Mouse (Mus musculus) lung, postnatal 0 days (tissue): ENCODE measurements around the gene Dus1l. TPM values are rescaled to one million over a fixed set of nuclear protein-coding genes. Genes with fewer than 3 reads are reported as not detected.
"Not testable (repeated sequence)": the region's sequence is repeated elsewhere in the genome, so short reads cannot be mapped to it uniquely, and the experiment has no call there.

Source experiments
- ATAC-seq: fragments of 200-750 bp; cut with Nextera tagmentation; 2 replicates; pipeline ENCODE4 v1.8.0; 2017; ENCODE audit warnings: moderate library complexity
- DNase-seq: peaks from one replicate; pipeline ENCODE4 v3.0.0-alpha.2; 2016; ENCODE audit warnings: low spot score
- H3K27ac ChIP-seq: fragments of 300-500 bp; sonication (generic); 2 replicates; pipeline ENCODE4 v1.5.1; 2014; ENCODE audit warnings: antibody characterized with exemption, mild to moderate bottlenecking, low read length, mixed read lengths
- H3K27me3 ChIP-seq: fragments of 300-500 bp; sonication (generic); replicated peaks from 2 replicates; pipeline ENCODE4 v1.6.1; 2014; ENCODE audit warnings: low read length, mixed read lengths; ENCODE audit not compliant: insufficient read depth
- H3K36me3 ChIP-seq: fragments of 300-500 bp; sonication (generic); 2 replicates; pipeline ENCODE4 v1.6.1; 2014; ENCODE audit warnings: low read length, mixed read lengths; ENCODE audit not compliant: insufficient read depth
- H3K4me1 ChIP-seq: fragments of 300-500 bp; sonication (generic); 2 replicates; pipeline ENCODE4 v1.6.1; 2014; ENCODE audit warnings: antibody characterized with exemption, low read depth, low read length, mixed read lengths; ENCODE audit not compliant: insufficient read depth
- H3K4me2 ChIP-seq: fragments of 300-500 bp; sonication (generic); replicated peaks from 2 replicates; pipeline ENCODE4 v1.6.1; 2014; ENCODE audit warnings: low read depth, mild to moderate bottlenecking, low read length, moderate library complexity, mixed read lengths
- H3K4me3 ChIP-seq: fragments of 300-500 bp; sonication (generic); 2 replicates; pipeline ENCODE4 v1.5.1; 2014; ENCODE audit warnings: low read depth, low read length
- H3K9ac ChIP-seq: fragments of 300-500 bp; sonication (generic); replicated peaks from 2 replicates; pipeline ENCODE4 v1.6.1; 2014; ENCODE audit warnings: low read depth, mild to moderate bottlenecking
- H3K9me3 ChIP-seq: fragments of 300-500 bp; sonication (generic); 2 replicates; pipeline ENCODE4 v1.6.1; 2016; ENCODE audit warnings: low read length, mixed read lengths
- CTCF ChIP-seq: IDR thresholded peaks from 2 replicates; pipeline ENCODE4 v1.5.1; 2016; ENCODE audit warnings: antibody characterized with exemption, mild to moderate bottlenecking
- EP300 ChIP-seq: IDR thresholded peaks from 2 replicates; pipeline ENCODE4 v1.6.1; 2016; ENCODE audit warnings: antibody characterized with exemption, mild to moderate bottlenecking, control low read depth
- WGBS: fragments of 180-500 bp; shearing (Covaris S2); extraction: QIAGEN DNeasy Blood & Tissue Kit; methylation state at CpG from one replicate; pipeline ENCODE4 v1.1.7; 2014; 5-methylcytosine and 5-hydroxymethylcytosine counted together
- polyA plus RNA-seq: library from polyadenylated mRNA; unstranded; fragments of >200 nt; fragmentation: Nextera tagmentation; extraction: Ambion mirVana; gene quantifications from 2 replicates; pipeline ENCODE4 v1.2.1, GENCODE M21; 2015

Gene Dus1l
- polyA plus RNA-seq, 1 experiment from 2014 or later, result 43.1 TPM

DNA sequence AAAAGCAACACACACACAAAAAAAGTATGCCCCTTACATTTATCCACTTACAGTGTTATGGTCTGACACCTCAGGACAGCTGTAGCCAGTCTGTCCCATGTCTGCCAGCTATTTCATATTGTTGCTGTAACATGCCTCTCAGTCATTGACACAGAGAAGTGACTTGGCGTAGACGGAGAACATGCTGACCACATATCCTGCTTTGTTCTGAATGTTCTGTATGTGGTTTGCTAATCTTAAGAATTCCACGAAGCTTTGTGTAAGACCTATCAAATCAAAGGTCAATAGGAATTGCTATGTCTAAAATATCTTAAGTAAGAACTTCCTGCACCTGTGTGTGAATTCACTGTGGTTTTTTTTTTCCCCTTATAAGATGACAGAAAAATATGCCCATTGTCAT lies 2.0 kb upstream of the Dus1l start:
- TF ChIP-seq EP300 (peak; percentile 80), CTCF (no peak)
- peak; percentile 8; the same call in 1 of the 2 replicates for ATAC-seq
- WGBS, result 47% methylated on average over 3 of the region's 3 CpGs

DNA sequence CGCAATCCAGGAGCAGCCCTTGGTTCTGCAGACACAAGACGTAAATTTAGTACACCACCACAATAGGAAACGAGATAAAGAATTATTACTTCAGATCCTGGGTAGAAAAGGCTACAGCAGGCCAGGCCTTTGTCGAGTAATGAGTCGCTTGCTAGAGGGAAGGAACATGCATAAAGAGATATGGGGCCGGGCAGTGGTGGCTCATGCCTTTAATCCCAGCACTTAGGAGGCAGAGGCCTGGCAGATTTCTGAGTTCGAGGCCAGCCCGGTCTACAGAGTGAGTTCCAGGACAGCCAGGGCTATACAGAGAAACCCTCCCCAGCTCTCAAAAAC lies 377 bp upstream of the Dus1l start:
- H3K36me3 ChIP-seq, result peaks cover 21% of the 10 kb centered on the region; the same call in 1 of the 2 replicates
- 25% methylated on average over 8 of the region's 8 CpGs for whole genome bisulfite sequencing
- no peaks in the 10 kb centered on the region for H3K27me3 ChIP-seq
- H3K27ac ChIP-seq, result peak overlapping the region; percentile 57; the same call in 1 of the 2 replicates
- no peaks in the 10 kb centered on the region for H3K9me3 ChIP-seq
- TF ChIP-seq EP300 (no peak), CTCF (no peak)
- peak overlapping the region; percentile 42; the same call in 1 of the 2 replicates for H3K4me2 ChIP-seq
- peaks cover 9% of the 10 kb centered on the region for H3K4me1 ChIP-seq
- H3K9ac ChIP-seq, result 0 out of 2 replicates have a peak overlapping the region, but pooled peaks have one; percentile 96
- DNase-seq (no peak), ATAC-seq (peak; percentile 2; the same call in 1 of the 2 replicates)
- peak overlapping the region; percentile 86 for H3K4me3 ChIP-seq

More for the DNA sequence above, 2.0 kb upstream of the Dus1l start:
- Histone ChIP-seq H3K9me3 (no peaks in the 10 kb centered on the region), H3K36me3 (0 out of 2 replicates have a peak, but pooled peaks cover 7% of the 10 kb centered on the region), H3K4me2 (no peak overlapping the region), H3K9ac (no peak overlapping the region), H3K4me3 (no peak overlapping the region), H3K4me1 (peaks cover 9% of the 10 kb centered on the region), H3K27ac (no peak overlapping the region), H3K27me3 (no peaks in the 10 kb centered on the region)
- peak; percentile 80 for DNase-seq

DNA sequence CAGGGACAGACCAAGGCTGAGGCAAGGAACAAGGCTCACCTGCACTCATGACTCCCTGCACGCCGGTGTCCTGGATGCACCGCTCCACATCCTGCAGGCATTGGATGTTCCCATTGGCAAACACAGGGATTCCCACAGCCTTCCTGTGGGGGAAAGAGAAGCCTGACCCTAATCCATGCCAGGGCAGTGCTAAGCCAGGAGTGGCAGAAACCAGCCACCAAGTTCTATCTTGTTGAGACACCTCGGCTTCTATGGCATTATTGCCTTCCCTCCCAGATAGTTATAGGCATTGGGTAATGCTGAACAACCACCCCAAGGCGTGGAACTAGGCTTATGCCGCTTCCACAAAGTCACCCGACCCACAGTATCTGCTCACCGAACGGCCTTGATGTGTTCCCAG lies 3.6 kb downstream of the Dus1l start:
- peaks cover 9% of the 10 kb centered on the region for H3K4me1 ChIP-seq
- no peak overlapping the region for H3K27ac ChIP-seq
- no peak overlapping the region for H3K4me3 ChIP-seq
- ATAC-seq (no peak), DNase-seq (no peak)
- H3K9me3 ChIP-seq, result no peaks in the 10 kb centered on the region
- H3K9ac ChIP-seq, result no peak overlapping the region
- H3K27me3 ChIP-seq, result no peaks in the 10 kb centered on the region
- WGBS, result 91% methylated on average over 9 of the region's 9 CpGs
- H3K4me2 ChIP-seq, result no peak overlapping the region
- peaks cover 38% of the 10 kb centered on the region; the same call in 1 of the 2 replicates for H3K36me3 ChIP-seq
- TF ChIP-seq EP300 (no peak), CTCF (no peak)

DNA sequence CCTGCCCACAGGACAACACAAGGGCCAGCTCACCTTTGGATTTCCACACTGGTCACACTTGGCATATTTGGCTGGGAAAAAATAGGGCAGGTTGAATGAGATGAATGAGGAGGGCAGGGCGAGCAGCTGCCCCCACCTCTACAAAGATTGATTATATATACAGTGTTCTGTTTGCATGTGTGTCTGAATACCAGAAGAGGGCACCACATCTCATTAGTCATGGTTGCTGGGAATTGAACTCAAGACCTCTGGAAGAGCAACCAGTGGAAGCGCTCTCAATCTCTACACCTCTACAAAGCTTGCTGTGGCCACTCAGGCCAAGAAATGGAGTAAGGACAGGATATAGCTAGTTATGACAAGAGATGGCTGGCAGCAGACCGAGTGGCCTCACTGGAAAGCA lies 6.4 kb downstream of the Dus1l start:
- Histone ChIP-seq H3K4me1 (peaks cover 6% of the 10 kb centered on the region; the same call in 1 of the 2 replicates), H3K9me3 (no peaks in the 10 kb centered on the region), H3K4me3 (no peak overlapping the region), H3K27ac (no peak overlapping the region), H3K4me2 (no peak overlapping the region), H3K27me3 (no peaks in the 10 kb centered on the region), H3K9ac (no peak overlapping the region), H3K36me3 (peaks cover 47% of the 10 kb centered on the region; the same call in 1 of the 2 replicates)
- no peak for DNase-seq
- TF ChIP-seq CTCF, result peak; percentile 32
- TF ChIP-seq EP300, result no peak
- no peak for ATAC-seq
- 76% methylated on average over 3 of the region's 3 CpGs for WGBS

DNA sequence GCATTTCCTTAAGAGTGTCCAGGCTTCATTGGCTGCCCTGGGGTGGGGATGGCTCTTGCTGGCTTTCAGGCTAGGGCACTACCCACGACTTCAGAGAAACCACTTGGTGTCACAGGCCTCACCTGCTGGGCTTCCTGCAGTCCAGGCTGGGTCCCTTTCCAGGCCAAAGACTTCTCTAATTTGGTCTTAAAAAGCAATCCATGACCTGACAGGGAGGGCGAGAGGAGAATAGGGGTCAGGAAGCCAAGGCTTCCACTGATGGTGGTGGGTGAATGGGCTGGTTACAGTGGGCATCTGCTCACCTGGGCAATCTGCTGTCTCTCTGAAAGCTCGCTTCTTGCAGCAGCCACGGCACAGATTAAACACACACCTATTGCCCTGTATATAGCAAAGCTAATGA lies 6.8 kb downstream of the Dus1l start:
- no peaks in the 10 kb centered on the region for H3K9me3 ChIP-seq
- peaks cover 7% of the 10 kb centered on the region; the same call in 1 of the 2 replicates for H3K4me1 ChIP-seq
- no peaks in the 10 kb centered on the region for H3K27me3 ChIP-seq
- no peak overlapping the region for H3K9ac ChIP-seq
- WGBS, result 86% methylated on average over 4 of the region's 4 CpGs
- DNase-seq (no peak), ATAC-seq (no peak)
- peaks cover 47% of the 10 kb centered on the region; the same call in 1 of the 2 replicates for H3K36me3 ChIP-seq
- no peak overlapping the region for H3K4me3 ChIP-seq
- no peak for TF ChIP-seq CTCF
- TF ChIP-seq EP300, result no peak
- no peak overlapping the region for H3K27ac ChIP-seq
- no peak overlapping the region for H3K4me2 ChIP-seq

DNA sequence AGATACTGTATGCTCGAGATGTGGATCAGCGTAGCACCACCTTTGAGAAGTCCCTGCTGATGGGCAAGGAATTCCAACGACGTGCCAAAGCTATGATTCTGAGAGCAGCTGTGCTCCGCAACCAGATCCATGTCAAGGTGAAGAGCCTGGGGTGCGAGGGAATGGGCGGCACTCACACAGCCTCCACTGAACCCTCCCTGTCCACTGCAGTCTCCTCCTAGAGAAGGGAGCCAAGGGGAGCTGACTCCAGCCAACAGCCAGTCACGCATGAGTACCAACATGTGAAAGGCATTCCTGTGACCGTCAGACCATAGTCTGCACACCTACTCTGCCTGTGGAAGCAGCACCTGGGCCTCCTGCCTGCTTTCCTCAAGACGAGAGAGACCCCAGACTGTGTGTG lies 7.7 kb downstream of the Dus1l start:
- H3K9ac ChIP-seq, H3K27me3 ChIP-seq, DNase-seq, H3K9me3 ChIP-seq, H3K4me3 ChIP-seq, H3K4me1 ChIP-seq, ATAC-seq, H3K27ac ChIP-seq, H3K4me2 ChIP-seq: not testable (repeated sequence)
- 83% methylated on average over 9 of the region's 10 CpGs for WGBS
- peaks cover 42% of the 10 kb centered on the region; the same call in 1 of the 2 replicates for H3K36me3 ChIP-seq
